Mouse (Mus musculus) MEL-GATA-1-ER (cell line): ENCODE results near the gene Mast3.

ENCODE experiments used
- DNase-seq: peaks from one replicate; pipeline ENCODE4 v3.0.0-alpha.2; 2012; ENCODE audit warnings: low read depth; ENCODE audit errors: extremely low read depth

Mast3 gene

GRCm38 (mm10) chr8:70746676-70747075, 58.2 kb downstream of the Mast3 start:
- DNase-seq: no peak

- no peak for DNase-seq
These were observed 59.1 kb downstream of the Mast3 start for GRCm38 (mm10) chr8:70745691-70746220.

- DNase-seq: no peak
These were observed 60.0 kb downstream of the Mast3 start for GRCm38 (mm10) chr8:70744806-70745205.

GRCm38 (mm10) chr8:70743656-70744590, 60.9 kb downstream of the Mast3 start:
- no peak for DNase-seq

- DNase-seq: no peak
These were observed 61.7 kb downstream of the Mast3 start for GRCm38 (mm10) chr8:70742981-70743655.

- no peak for DNase-seq
These were observed 62.7 kb downstream of the Mast3 start for GRCm38 (mm10) chr8:70742176-70742575.

- no peak for DNase-seq
These were observed 63.2 kb downstream of the Mast3 start for GRCm38 (mm10) chr8:70741661-70742060.

- DNase-seq: no peak
These were observed 66.6 kb downstream of the Mast3 start for GRCm38 (mm10) chr8:70738211-70738610.

GRCm38 (mm10) chr8:70737705-70738104, 67.1 kb downstream of the Mast3 start:
- DNase-seq: no peak

- DNase-seq: no peak
These were observed 73.9 kb downstream of the Mast3 start for GRCm38 (mm10) chr8:70730956-70731355.

- DNase-seq: no peak
These were observed 74.9 kb downstream of the Mast3 start for GRCm38 (mm10) chr8:70729808-70730475.
